Mouse (Mus musculus): ENCODE results near the gene Sh3glb2. TPM values are rescaled to one million over a fixed set of nuclear protein-coding genes. Genes with fewer than 3 reads are reported as not detected.

Gene Sh3glb2
- polyA plus RNA-seq, 1 experiment from 2014 or later, result 58.9 TPM

DNA sequence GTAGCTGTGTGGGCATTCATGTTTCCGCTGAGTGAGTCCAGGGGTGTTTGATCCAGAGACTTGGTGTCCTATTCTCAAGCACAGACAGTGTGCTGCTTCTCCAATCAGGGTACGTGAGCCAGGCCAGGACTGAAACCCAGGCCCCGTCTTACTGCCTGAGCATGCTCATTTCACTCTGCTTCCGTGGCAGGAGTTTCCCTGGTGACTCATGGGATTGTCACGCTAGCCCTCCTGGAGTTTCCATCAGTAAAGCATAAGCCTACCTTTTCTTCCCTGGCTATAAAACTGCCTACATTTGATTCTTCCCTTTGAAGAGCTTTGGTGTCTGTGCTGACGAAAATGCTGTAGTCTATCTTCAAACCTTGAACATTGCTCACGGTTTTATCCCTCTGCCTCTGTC lies 36.0 kb downstream of the Sh3glb2 start:
- Histone ChIP-seq H3K27me3 (replicated peaks; ENCODE audit: insufficient read depth, low read length) (no peaks in the 10 kb centered on the region), H3K9me3 (ENCODE audit: low read length) (no peaks in the 10 kb centered on the region), H3K4me3 (ENCODE audit: low read depth, low read length) (no peak overlapping the region), H3K4me1 (ENCODE audit: insufficient read depth, low read depth, low read length) (no peaks in the 10 kb centered on the region), H3K27ac (ENCODE audit: low read length) (no peak overlapping the region), H3K9ac (replicated peaks; ENCODE audit: low read depth) (no peak overlapping the region), H3K36me3 (ENCODE audit: insufficient read depth, low read length) (peaks cover 29% of the 10 kb centered on the region; the same call in 1 of the 2 replicates), H3K4me2 (replicated peaks; ENCODE audit: low read depth, low read length) (no peak overlapping the region)
- ATAC-seq, result no peak
- TF ChIP-seq CTCF (IDR thresholded peaks at IDR 0.05), result no peak
- TF ChIP-seq EP300 (IDR thresholded peaks at IDR 0.05), result no peak
- WGBS, result 95% methylated on average over 7 of the region's 7 CpGs
- no peak for DNase-seq (ENCODE audit: low spot score)

DNA sequence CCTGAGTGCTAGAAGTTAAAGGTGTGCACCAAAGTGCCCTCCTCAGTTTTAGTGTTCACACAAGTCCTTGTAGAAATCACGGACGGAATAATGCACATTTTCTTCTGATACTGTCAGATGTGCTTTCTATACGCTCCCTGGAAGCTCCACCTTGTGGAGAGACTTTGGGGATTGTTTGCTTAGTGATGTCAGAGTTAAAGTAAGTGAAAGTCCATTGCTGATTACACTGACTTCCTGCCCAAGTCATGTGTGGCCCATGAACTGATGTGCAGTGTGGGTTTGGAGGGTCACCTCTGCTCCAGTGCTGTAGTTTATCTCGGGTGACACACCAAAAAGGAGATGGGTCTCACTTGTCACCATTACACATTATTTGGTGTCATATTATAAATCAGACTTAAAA lies 39.9 kb downstream of the Sh3glb2 start:
- no peak for TF ChIP-seq EP300 (IDR thresholded peaks at IDR 0.05)
- 0 out of 2 replicates have a peak, but pooled peaks have one; percentile 4 for TF ChIP-seq CTCF (IDR thresholded peaks at IDR 0.05)
- no peak overlapping the region for H3K4me3 ChIP-seq (ENCODE audit: low read depth, low read length)
- H3K27ac ChIP-seq (ENCODE audit: low read length), result no peak overlapping the region
- H3K4me1 ChIP-seq (ENCODE audit: insufficient read depth, low read depth, low read length), result no peaks in the 10 kb centered on the region
- peaks cover 41% of the 10 kb centered on the region for H3K36me3 ChIP-seq (ENCODE audit: insufficient read depth, low read length)
- WGBS, result 65% methylated on average over 4 of the region's 4 CpGs
- no peaks in the 10 kb centered on the region for H3K27me3 ChIP-seq (replicated peaks; ENCODE audit: insufficient read depth, low read length)
- no peaks in the 10 kb centered on the region for H3K9me3 ChIP-seq (ENCODE audit: low read length)
- no peak for ATAC-seq
- DNase-seq (ENCODE audit: low spot score), result no peak
- no peak overlapping the region for H3K4me2 ChIP-seq (replicated peaks; ENCODE audit: low read depth, low read length)
- no peak overlapping the region for H3K9ac ChIP-seq (replicated peaks; ENCODE audit: low read depth)

DNA sequence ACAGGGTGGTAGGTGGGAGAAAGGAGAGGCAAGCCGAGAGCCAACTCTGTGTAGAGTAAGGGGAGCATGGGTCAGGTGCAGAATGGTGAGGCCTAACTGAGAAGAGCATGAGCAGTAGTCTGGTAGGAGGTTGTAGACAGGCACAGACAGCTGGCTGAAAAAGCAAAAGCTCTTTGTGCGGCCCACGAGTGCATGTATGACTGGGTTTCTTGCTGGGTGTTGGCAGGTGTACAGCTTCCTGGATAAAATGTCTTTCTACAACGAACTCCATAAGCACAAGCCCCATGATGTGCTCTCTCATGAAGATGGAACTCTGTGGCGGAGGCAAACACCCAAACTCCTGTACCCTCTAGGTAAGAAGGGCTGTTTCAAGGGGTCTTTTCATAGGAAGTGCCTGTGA lies 42.2 kb downstream of the Sh3glb2 start:
- H3K27me3 ChIP-seq (replicated peaks; ENCODE audit: insufficient read depth, low read length), result no peaks in the 10 kb centered on the region
- H3K4me3 ChIP-seq (ENCODE audit: low read depth, low read length), result no peak overlapping the region
- ATAC-seq, result no peak
- no peaks in the 10 kb centered on the region for H3K4me1 ChIP-seq (ENCODE audit: insufficient read depth, low read depth, low read length)
- H3K9ac ChIP-seq (replicated peaks; ENCODE audit: low read depth), result no peak overlapping the region
- H3K4me2 ChIP-seq (replicated peaks; ENCODE audit: low read depth, low read length), result no peak overlapping the region
- peaks cover 33% of the 10 kb centered on the region for H3K36me3 ChIP-seq (ENCODE audit: insufficient read depth, low read length)
- DNase-seq (ENCODE audit: low spot score), result no peak
- TF ChIP-seq EP300 (IDR thresholded peaks at IDR 0.05) (no peak), CTCF (IDR thresholded peaks at IDR 0.05) (no peak)
- WGBS, result 94% methylated on average over 5 of the region's 5 CpGs
- H3K27ac ChIP-seq (ENCODE audit: low read length), result no peak overlapping the region
- H3K9me3 ChIP-seq (ENCODE audit: low read length), result no peaks in the 10 kb centered on the region

DNA sequence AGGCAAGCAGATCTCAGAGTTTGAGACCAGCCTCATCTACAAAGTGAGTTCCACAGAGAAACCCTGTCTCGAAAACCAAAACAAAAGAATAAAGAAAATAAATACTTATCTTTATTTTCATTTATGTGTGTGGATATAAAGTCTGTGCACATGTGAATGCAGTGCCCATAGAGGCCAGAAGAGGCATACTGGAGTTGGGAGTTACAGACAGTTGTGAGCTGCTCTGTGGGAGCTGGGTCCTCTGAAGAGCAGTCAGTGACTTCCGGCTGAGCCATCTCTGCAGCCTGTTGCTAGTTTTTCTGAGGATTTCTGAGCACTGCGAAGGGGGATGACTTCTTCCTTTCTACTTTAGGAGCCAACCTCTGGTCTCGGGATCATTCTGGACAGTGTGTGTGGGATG lies 43.0 kb downstream of the Sh3glb2 start:
- Histone ChIP-seq H3K36me3 (ENCODE audit: insufficient read depth, low read length) (peaks cover 33% of the 10 kb centered on the region), H3K27me3 (replicated peaks; ENCODE audit: insufficient read depth, low read length) (no peaks in the 10 kb centered on the region), H3K4me3 (ENCODE audit: low read depth, low read length) (no peak overlapping the region), H3K9ac (replicated peaks; ENCODE audit: low read depth) (no peak overlapping the region), H3K27ac (ENCODE audit: low read length) (no peak overlapping the region), H3K4me1 (ENCODE audit: insufficient read depth, low read depth, low read length) (no peaks in the 10 kb centered on the region), H3K4me2 (replicated peaks; ENCODE audit: low read depth, low read length) (no peak overlapping the region), H3K9me3 (ENCODE audit: low read length) (no peaks in the 10 kb centered on the region)
- TF ChIP-seq CTCF (IDR thresholded peaks at IDR 0.05), result peak; percentile 31
- TF ChIP-seq EP300 (IDR thresholded peaks at IDR 0.05), result no peak
- WGBS, result 88% methylated on average over 4 of the region's 4 CpGs
- DNase-seq (ENCODE audit: low spot score), result no peak
- no peak for ATAC-seq

DNA sequence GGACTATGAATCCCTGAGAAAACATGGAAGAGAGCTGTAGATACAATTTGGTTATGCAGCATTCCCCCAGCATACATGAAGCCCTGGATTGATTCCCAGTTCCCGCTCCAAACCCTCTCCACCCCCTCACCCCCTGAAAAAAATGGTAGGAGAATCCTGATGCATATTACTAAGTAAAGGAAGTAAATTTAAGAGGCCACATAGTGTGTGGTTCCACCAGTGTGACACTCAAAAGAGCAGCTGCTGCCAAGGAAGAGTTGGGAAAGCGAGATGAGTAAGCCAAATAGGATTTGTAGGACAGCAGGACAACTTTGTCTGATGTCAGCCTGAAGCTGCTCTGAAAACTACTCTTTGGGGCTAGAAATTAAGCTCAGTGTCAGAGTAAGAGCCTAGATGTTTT lies 47.7 kb downstream of the Sh3glb2 start:
- Histone ChIP-seq H3K36me3 (ENCODE audit: insufficient read depth, low read length) (peaks cover 41% of the 10 kb centered on the region), H3K27ac (ENCODE audit: low read length) (no peak overlapping the region), H3K9me3 (ENCODE audit: low read length) (no peaks in the 10 kb centered on the region), H3K4me1 (ENCODE audit: insufficient read depth, low read depth, low read length) (no peaks in the 10 kb centered on the region), H3K4me2 (replicated peaks; ENCODE audit: low read depth, low read length) (no peak overlapping the region), H3K27me3 (replicated peaks; ENCODE audit: insufficient read depth, low read length) (no peaks in the 10 kb centered on the region), H3K4me3 (ENCODE audit: low read depth, low read length) (no peak overlapping the region), H3K9ac (replicated peaks; ENCODE audit: low read depth) (no peak overlapping the region)
- peak; percentile 85 for DNase-seq (ENCODE audit: low spot score)
- ATAC-seq, result peak; percentile 64
- WGBS, result 79% methylated on average over 2 of the region's 2 CpGs
- TF ChIP-seq EP300 (IDR thresholded peaks at IDR 0.05) (no peak), CTCF (IDR thresholded peaks at IDR 0.05) (no peak)

DNA sequence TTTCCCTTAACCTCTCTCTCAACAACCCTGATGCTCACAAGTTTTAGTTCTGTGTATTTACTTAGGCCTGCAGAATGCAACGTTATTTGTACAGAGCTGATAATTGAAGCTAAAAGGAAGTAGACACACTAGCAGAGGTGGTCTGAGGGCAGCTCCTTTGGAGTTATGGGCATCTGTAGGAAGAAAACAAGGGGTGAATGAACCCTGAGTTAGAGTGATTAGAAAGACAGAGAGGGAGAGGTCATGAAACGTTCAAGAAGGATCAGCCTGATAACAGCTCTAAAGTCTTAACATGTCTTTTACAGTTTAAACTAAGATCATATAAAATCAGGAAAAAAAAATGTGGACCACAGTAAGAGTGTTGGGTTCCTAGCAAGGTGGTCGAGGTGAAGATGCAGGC lies 49.8 kb downstream of the Sh3glb2 start:
- Histone ChIP-seq H3K9ac (replicated peaks; ENCODE audit: low read depth) (no peak overlapping the region), H3K27me3 (replicated peaks; ENCODE audit: insufficient read depth, low read length) (no peaks in the 10 kb centered on the region), H3K4me2 (replicated peaks; ENCODE audit: low read depth, low read length) (no peak overlapping the region), H3K4me3 (ENCODE audit: low read depth, low read length) (no peak overlapping the region), H3K36me3 (ENCODE audit: insufficient read depth, low read length) (peaks cover 42% of the 10 kb centered on the region; the same call in 1 of the 2 replicates), H3K27ac (ENCODE audit: low read length) (no peak overlapping the region), H3K9me3 (ENCODE audit: low read length) (no peaks in the 10 kb centered on the region), H3K4me1 (ENCODE audit: insufficient read depth, low read depth, low read length) (no peaks in the 10 kb centered on the region)
- WGBS, result 79% methylated on average over 3 of the region's 3 CpGs
- TF ChIP-seq CTCF (IDR thresholded peaks at IDR 0.05), result no peak
- ATAC-seq, result no peak
- no peak for DNase-seq (ENCODE audit: low spot score)

DNA sequence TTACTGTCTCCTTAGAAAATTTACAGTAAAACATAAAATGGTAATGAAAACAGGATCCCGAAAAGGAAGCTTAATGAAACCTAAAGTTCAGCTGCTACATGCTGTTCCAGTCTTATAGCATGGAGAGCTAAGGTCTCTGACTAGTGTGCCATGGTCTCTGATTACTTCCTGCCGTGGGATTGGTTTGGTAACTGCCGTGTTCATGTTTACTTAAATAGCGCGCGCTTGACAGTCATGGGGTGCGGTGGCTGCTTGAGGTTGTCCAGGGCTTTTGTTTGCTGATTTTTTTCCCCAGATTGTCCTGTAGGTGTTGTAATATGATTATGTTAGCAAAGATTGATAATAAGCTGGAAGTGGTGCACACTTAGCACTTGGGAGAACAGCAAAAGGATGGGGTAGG lies 53.0 kb downstream of the Sh3glb2 start:
- Histone ChIP-seq H3K36me3 (ENCODE audit: insufficient read depth, low read length) (peaks cover 38% of the 10 kb centered on the region; the same call in 1 of the 2 replicates), H3K9ac (replicated peaks; ENCODE audit: low read depth) (no peak overlapping the region), H3K4me1 (ENCODE audit: insufficient read depth, low read depth, low read length) (no peaks in the 10 kb centered on the region), H3K27ac (ENCODE audit: low read length) (no peak overlapping the region), H3K9me3 (ENCODE audit: low read length) (no peaks in the 10 kb centered on the region), H3K27me3 (replicated peaks; ENCODE audit: insufficient read depth, low read length) (no peaks in the 10 kb centered on the region), H3K4me3 (ENCODE audit: low read depth, low read length) (no peak overlapping the region), H3K4me2 (replicated peaks; ENCODE audit: low read depth, low read length) (no peak overlapping the region)
- DNase-seq (ENCODE audit: low spot score) (no peak), ATAC-seq (no peak)
- TF ChIP-seq CTCF (IDR thresholded peaks at IDR 0.05), result no peak
- TF ChIP-seq EP300 (IDR thresholded peaks at IDR 0.05), result no peak
- 82% methylated on average over 7 of the region's 7 CpGs for WGBS
